Mouse (Mus musculus): ENCODE results near the gene Aldh8a1. TPM values are rescaled to one million over a fixed set of nuclear protein-coding genes. Genes with fewer than 3 reads are reported as not detected.

The Aldh8a1 gene
- polyA plus RNA-seq, 1 experiment = 0.06 TPM

GRCm38 (mm10) chr10:21399622-21400021, 22.5 kb downstream of the Aldh8a1 start:
- H3K36me3 ChIP-seq (ENCODE audit: control insufficient read depth, insufficient read depth, low read length) = no peaks in the 10 kb centered on the region
- H3K27ac ChIP-seq (ENCODE audit: insufficient read depth, low read length) = no peak overlapping the region
- H3K4me1 ChIP-seq (ENCODE audit: control insufficient read depth, insufficient read depth, insufficient read length) = no peaks in the 10 kb centered on the region
- DNase-seq (ENCODE audit: low read depth in 1 of 2, low spot score in 2 of 2) = no peak
- no peaks in the 10 kb centered on the region for H3K27me3 ChIP-seq (ENCODE audit: control insufficient read depth, insufficient read depth, low read length)
- no peak for TF ChIP-seq POLR2A (IDR thresholded peaks at IDR 0.05; ENCODE audit: low read depth, low read length)
- TF ChIP-seq CTCF (IDR thresholded peaks at IDR 0.05; ENCODE audit: extremely low read depth, insufficient read depth, insufficient read length, insufficient replicate concordance) = no peak
- H3K4me3 ChIP-seq (ENCODE audit: extremely low read depth, insufficient read depth, insufficient read length) = no peak overlapping the region
- 89% methylated on average over 8 of the region's 8 CpGs for WGBS

- H3K4me1 ChIP-seq (ENCODE audit: control insufficient read depth, insufficient read depth, insufficient read length) = no peaks in the 10 kb centered on the region
- DNase-seq (ENCODE audit: low read depth in 1 of 2, low spot score in 2 of 2) = no peak
- WGBS = 67% methylated on average over 7 of the region's 7 CpGs
- H3K4me3 ChIP-seq (ENCODE audit: extremely low read depth, insufficient read depth, insufficient read length) = no peak overlapping the region
- no peaks in the 10 kb centered on the region for H3K27me3 ChIP-seq (ENCODE audit: control insufficient read depth, insufficient read depth, low read length)
- H3K27ac ChIP-seq (ENCODE audit: insufficient read depth, low read length) = no peak overlapping the region
- no peaks in the 10 kb centered on the region for H3K36me3 ChIP-seq (ENCODE audit: control insufficient read depth, insufficient read depth, low read length)
- no peak for TF ChIP-seq POLR2A (IDR thresholded peaks at IDR 0.05; ENCODE audit: low read depth, low read length)
- no peak for TF ChIP-seq CTCF (IDR thresholded peaks at IDR 0.05; ENCODE audit: extremely low read depth, insufficient read depth, insufficient read length, insufficient replicate concordance)
Measured at GRCm38 (mm10) chr10:21400031-21400430, 22.9 kb downstream of the Aldh8a1 start.

GRCm38 (mm10) chr10:21400453-21400852, 23.4 kb downstream of the Aldh8a1 start:
- 80% methylated on average over 2 of the region's 2 CpGs for WGBS
- no peak overlapping the region for H3K4me3 ChIP-seq (ENCODE audit: extremely low read depth, insufficient read depth, insufficient read length)
- H3K36me3 ChIP-seq (ENCODE audit: control insufficient read depth, insufficient read depth, low read length) = no peaks in the 10 kb centered on the region
- H3K27me3 ChIP-seq (ENCODE audit: control insufficient read depth, insufficient read depth, low read length) = no peaks in the 10 kb centered on the region
- no peaks in the 10 kb centered on the region for H3K4me1 ChIP-seq (ENCODE audit: control insufficient read depth, insufficient read depth, insufficient read length)
- no peak for TF ChIP-seq CTCF (IDR thresholded peaks at IDR 0.05; ENCODE audit: extremely low read depth, insufficient read depth, insufficient read length, insufficient replicate concordance)
- no peak for TF ChIP-seq POLR2A (IDR thresholded peaks at IDR 0.05; ENCODE audit: low read depth, low read length)
- no peak for DNase-seq (ENCODE audit: low read depth in 1 of 2, low spot score in 2 of 2)
- no peak overlapping the region for H3K27ac ChIP-seq (ENCODE audit: insufficient read depth, low read length)

- WGBS = 77% methylated on average over 4 of the region's 4 CpGs
- Histone ChIP-seq H3K27ac (ENCODE audit: insufficient read depth, low read length) (no peak overlapping the region), H3K4me1 (ENCODE audit: control insufficient read depth, insufficient read depth, insufficient read length) (no peaks in the 10 kb centered on the region), H3K4me3 (ENCODE audit: extremely low read depth, insufficient read depth, insufficient read length) (no peak overlapping the region), H3K36me3 (ENCODE audit: control insufficient read depth, insufficient read depth, low read length) (no peaks in the 10 kb centered on the region), H3K27me3 (ENCODE audit: control insufficient read depth, insufficient read depth, low read length) (no peaks in the 10 kb centered on the region)
- no peak for DNase-seq (ENCODE audit: low read depth in 1 of 2, low spot score in 2 of 2)
- no peak for TF ChIP-seq CTCF (IDR thresholded peaks at IDR 0.05; ENCODE audit: extremely low read depth, insufficient read depth, insufficient read length, insufficient replicate concordance)
- no peak for TF ChIP-seq POLR2A (IDR thresholded peaks at IDR 0.05; ENCODE audit: low read depth, low read length)
Measured at GRCm38 (mm10) chr10:21401259-21401658, 24.2 kb downstream of the Aldh8a1 start.

- no peak for DNase-seq (ENCODE audit: low read depth in 1 of 2, low spot score in 2 of 2)
- 83% methylated on average over 4 of the region's 4 CpGs for WGBS
Measured at GRCm38 (mm10) chr10:21404822-21405221, 27.7 kb downstream of the Aldh8a1 start.

GRCm38 (mm10) chr10:21405707-21406534, 28.8 kb downstream of the Aldh8a1 start:
- Histone ChIP-seq H3K27me3 (ENCODE audit: control insufficient read depth, insufficient read depth, low read length) (no peaks in the 10 kb centered on the region), H3K4me3 (ENCODE audit: extremely low read depth, insufficient read depth, insufficient read length) (no peak overlapping the region)
- no peak for DNase-seq (ENCODE audit: low read depth in 1 of 2, low spot score in 2 of 2)

More at GRCm38 (mm10) chr10:21404822-21405221, 27.7 kb downstream of the Aldh8a1 start:
- TF ChIP-seq POLR2A (IDR thresholded peaks at IDR 0.05; ENCODE audit: low read depth, low read length) = no peak
- TF ChIP-seq CTCF (IDR thresholded peaks at IDR 0.05; ENCODE audit: extremely low read depth, insufficient read depth, insufficient read length, insufficient replicate concordance) = no peak
- Histone ChIP-seq H3K27ac (ENCODE audit: insufficient read depth, low read length) (no peak overlapping the region), H3K4me3 (ENCODE audit: extremely low read depth, insufficient read depth, insufficient read length) (no peak overlapping the region), H3K27me3 (ENCODE audit: control insufficient read depth, insufficient read depth, low read length) (no peaks in the 10 kb centered on the region), H3K4me1 (ENCODE audit: control insufficient read depth, insufficient read depth, insufficient read length) (no peaks in the 10 kb centered on the region), H3K36me3 (ENCODE audit: control insufficient read depth, insufficient read depth, low read length) (no peaks in the 10 kb centered on the region)

GRCm38 (mm10) chr10:21410711-21411110, 33.6 kb downstream of the Aldh8a1 start:
- Histone ChIP-seq H3K27ac (ENCODE audit: insufficient read depth, low read length) (no peak overlapping the region), H3K4me3 (ENCODE audit: extremely low read depth, insufficient read depth, insufficient read length) (no peak overlapping the region), H3K27me3 (ENCODE audit: control insufficient read depth, insufficient read depth, low read length) (no peaks in the 10 kb centered on the region), H3K4me1 (ENCODE audit: control insufficient read depth, insufficient read depth, insufficient read length) (no peaks in the 10 kb centered on the region), H3K36me3 (ENCODE audit: control insufficient read depth, insufficient read depth, low read length) (no peaks in the 10 kb centered on the region)
- DNase-seq (ENCODE audit: low read depth in 1 of 2, low spot score in 2 of 2) = no peak
- WGBS = 75% methylated on average over 5 of the region's 5 CpGs
- TF ChIP-seq CTCF (IDR thresholded peaks at IDR 0.05; ENCODE audit: extremely low read depth, insufficient read depth, insufficient read length, insufficient replicate concordance) = no peak
- no peak for TF ChIP-seq POLR2A (IDR thresholded peaks at IDR 0.05; ENCODE audit: low read depth, low read length)

More at GRCm38 (mm10) chr10:21405707-21406534, 28.8 kb downstream of the Aldh8a1 start:
- Histone ChIP-seq H3K27ac (ENCODE audit: insufficient read depth, low read length) (no peak overlapping the region), H3K36me3 (ENCODE audit: control insufficient read depth, insufficient read depth, low read length) (no peaks in the 10 kb centered on the region), H3K4me1 (ENCODE audit: control insufficient read depth, insufficient read depth, insufficient read length) (no peaks in the 10 kb centered on the region)
- 84% methylated on average over 11 of the region's 11 CpGs for whole genome bisulfite sequencing
- TF ChIP-seq POLR2A (IDR thresholded peaks at IDR 0.05; ENCODE audit: low read depth, low read length) (no peak), CTCF (IDR thresholded peaks at IDR 0.05; ENCODE audit: extremely low read depth, insufficient read depth, insufficient read length, insufficient replicate concordance) (no peak)
